Mouse (Mus musculus) stomach, embryonic 16.5 days (tissue): ENCODE measurements around the gene Mios. TPM values are rescaled to one million over a fixed set of nuclear protein-coding genes. Genes with fewer than 3 reads are reported as not detected.
A peak's percentile ranks its signal among the peaks of the same experiment; 100 is the strongest.

Source experiments
- ATAC-seq: fragments of 200-750 bp; cut with Nextera tagmentation; 2 replicates; pipeline ENCODE4 v1.8.0; 2017; ENCODE audit warnings: moderate number of reproducible peaks, moderate TSS enrichment; ENCODE audit not compliant: insufficient read depth, low FRiP score
- H3K27ac ChIP-seq: fragments of 300-500 bp; sonication (generic); 2 replicates; pipeline ENCODE4 v1.5.1; 2014; ENCODE audit warnings: low read length
- H3K27me3 ChIP-seq: fragments of 300-500 bp; sonication (generic); 2 replicates; pipeline ENCODE4 v1.6.1; 2014; ENCODE audit warnings: low read length, control low read depth, mixed read lengths; ENCODE audit not compliant: control insufficient read depth, insufficient read depth
- H3K36me3 ChIP-seq: fragments of 300-500 bp; sonication (generic); 2 replicates; pipeline ENCODE4 v1.6.1; 2014; ENCODE audit warnings: low read length; ENCODE audit not compliant: control insufficient read depth, insufficient read depth
- H3K4me1 ChIP-seq: fragments of 300-500 bp; sonication (generic); 2 replicates; pipeline ENCODE4 v1.6.1; 2014; ENCODE audit warnings: low read length, control low read depth, mixed read lengths; ENCODE audit not compliant: control insufficient read depth, insufficient read depth
- H3K4me2 ChIP-seq: fragments of 300-500 bp; sonication (generic); 2 replicates; pipeline ENCODE4 v1.6.1; 2014; ENCODE audit warnings: low read depth, low read length, mixed read lengths
- H3K4me3 ChIP-seq: fragments of 300-500 bp; sonication (generic); replicated peaks from 2 replicates; pipeline ENCODE4 v1.5.1; 2014; ENCODE audit warnings: mild to moderate bottlenecking, low read length
- H3K9ac ChIP-seq: fragments of 300-500 bp; sonication (generic); 2 replicates; pipeline ENCODE4 v1.6.1; 2014; ENCODE audit warnings: low read length
- H3K9me3 ChIP-seq: fragments of 300-500 bp; sonication (generic); replicated peaks from 2 replicates; pipeline ENCODE4 v1.6.1; 2016; ENCODE audit warnings: low read length, control low read depth; ENCODE audit not compliant: control insufficient read depth
- WGBS: fragments of 180-500 bp; shearing (Covaris S2); extraction: QIAGEN DNeasy Blood & Tissue Kit; methylation state at CpG from one replicate; pipeline ENCODE4 v1.1.7; 2014; 5-methylcytosine and 5-hydroxymethylcytosine counted together
- polyA plus RNA-seq: library from polyadenylated mRNA; unstranded; fragments of >200 nt; fragmentation: Nextera tagmentation; extraction: Ambion mirVana; gene quantifications from 2 replicates; pipeline ENCODE4 v1.2.1, GENCODE M21; 2015

The Mios gene
- polyA plus RNA-seq, result 22.4 and 22.5 TPM in 2 replicates

DNA sequence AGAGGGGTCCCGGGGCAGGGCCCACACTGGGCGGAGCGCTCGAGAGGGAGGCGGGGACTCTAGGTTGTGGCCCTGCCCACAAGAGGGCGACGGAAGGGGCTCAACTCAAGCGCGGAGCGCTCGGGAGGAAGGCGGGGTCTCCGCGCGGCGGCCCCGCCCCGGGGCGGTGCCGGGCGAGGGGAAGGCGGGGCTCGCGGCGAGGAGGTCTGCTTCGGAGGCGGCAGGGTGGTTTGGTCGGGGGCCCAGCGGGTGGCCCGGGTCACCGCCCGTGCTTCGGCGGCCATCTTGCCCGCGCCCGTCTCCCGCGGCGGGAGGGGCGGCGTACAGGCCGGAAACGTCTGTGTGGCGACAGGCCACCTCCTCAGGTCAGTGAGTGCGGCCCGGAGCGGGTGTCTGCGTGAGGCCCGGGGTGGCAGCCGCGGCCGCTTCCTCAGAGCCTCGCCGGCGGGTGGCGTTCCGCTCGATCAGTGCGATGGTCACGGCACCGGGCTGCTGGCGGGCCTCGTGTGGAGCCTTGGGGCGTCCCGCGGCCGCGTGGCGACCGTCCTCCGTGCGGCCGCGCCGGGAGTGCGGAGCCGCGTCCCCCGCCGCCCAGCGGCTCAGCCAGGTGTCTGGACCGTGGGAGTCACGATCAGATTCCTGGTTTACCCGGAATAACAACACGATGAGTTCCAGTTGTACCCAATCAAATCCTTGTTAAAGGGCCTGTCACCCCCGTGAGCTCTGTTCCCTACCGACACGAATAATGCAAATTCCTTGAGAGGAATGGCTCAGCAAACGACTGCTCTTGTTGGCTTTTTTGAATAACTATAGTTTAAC, at the start of gene Mios:
Gene Mios, plus strand, starts transcription at position 176 of the 819 bp plus-strand sequence.
- no peaks in the 10 kb centered on the region for H3K36me3 ChIP-seq
- ATAC-seq, result peak; percentile 98
- peak within 1 kb of the TSS; percentile 95 for H3K27ac ChIP-seq
- WGBS, result 0% methylated on average over 87 of the region's 90 CpGs
- H3K9ac ChIP-seq, result peak within 1 kb of the TSS; percentile 93
- H3K9me3 ChIP-seq, result no peaks in the 10 kb centered on the region
- H3K4me3 ChIP-seq, result peak within 1 kb of the TSS; percentile 81
- H3K4me2 ChIP-seq, result peak within 1 kb of the TSS; percentile 66
- peaks cover 9% of the 10 kb centered on the region for H3K4me1 ChIP-seq
- no peaks in the 10 kb centered on the region for H3K27me3 ChIP-seq

DNA sequence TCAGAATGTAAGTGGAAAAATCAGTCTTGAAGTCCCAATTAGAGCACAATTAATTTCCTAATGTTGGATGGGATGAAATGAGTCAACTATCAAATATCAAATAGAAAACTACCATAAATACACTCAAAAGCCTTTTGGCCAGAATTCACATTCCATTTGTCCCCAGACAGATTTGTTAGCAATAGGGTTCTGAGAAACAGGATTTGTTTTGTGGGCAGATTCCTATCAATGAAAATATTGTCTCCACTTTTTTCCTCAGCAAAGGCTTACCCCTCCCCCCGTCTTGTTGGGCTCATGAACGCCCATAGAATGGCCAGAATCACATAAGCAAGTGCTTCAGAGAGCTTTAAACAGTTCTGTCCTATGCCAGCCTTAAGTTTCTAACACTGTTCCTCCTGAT, 49.0 kb upstream of the Mios start:
- Histone ChIP-seq H3K36me3 (no peaks in the 10 kb centered on the region), H3K4me2 (no peak overlapping the region), H3K9ac (no peak overlapping the region), H3K4me1 (no peaks in the 10 kb centered on the region), H3K27me3 (no peaks in the 10 kb centered on the region), H3K4me3 (no peak overlapping the region), H3K27ac (no peak overlapping the region), H3K9me3 (no peaks in the 10 kb centered on the region)
- ATAC-seq, result no peak
- 52% methylated on average over 2 of the region's 2 CpGs for WGBS

DNA sequence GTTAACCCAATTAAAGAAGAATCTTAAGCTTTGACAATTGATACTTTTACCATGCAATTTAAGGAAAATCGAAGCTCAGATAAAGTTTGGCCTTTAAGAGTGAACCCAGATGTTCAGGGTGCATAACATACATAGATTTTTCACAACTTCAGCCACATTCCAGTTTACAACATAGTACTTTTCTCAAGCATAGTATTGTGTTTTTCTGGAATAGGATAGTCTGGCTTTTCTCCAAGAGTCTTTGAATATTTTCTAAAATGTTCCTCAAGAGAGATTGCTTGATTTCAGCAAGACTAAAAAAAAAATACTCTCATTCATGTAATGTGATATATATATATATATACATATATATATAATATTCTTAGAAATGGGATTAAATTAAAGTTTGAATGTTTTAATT, 44.3 kb upstream of the Mios start:
- H3K4me2 ChIP-seq, result no peak overlapping the region
- H3K9ac ChIP-seq, result no peak overlapping the region
- H3K36me3 ChIP-seq, result no peaks in the 10 kb centered on the region
- no peak overlapping the region for H3K27ac ChIP-seq
- WGBS, result 46% methylated on average over 1 of the region's 1 CpGs
- no peak overlapping the region for H3K4me3 ChIP-seq
- no peaks in the 10 kb centered on the region for H3K27me3 ChIP-seq
- ATAC-seq, result no peak
- H3K4me1 ChIP-seq, result no peaks in the 10 kb centered on the region
- no peaks in the 10 kb centered on the region for H3K9me3 ChIP-seq

DNA sequence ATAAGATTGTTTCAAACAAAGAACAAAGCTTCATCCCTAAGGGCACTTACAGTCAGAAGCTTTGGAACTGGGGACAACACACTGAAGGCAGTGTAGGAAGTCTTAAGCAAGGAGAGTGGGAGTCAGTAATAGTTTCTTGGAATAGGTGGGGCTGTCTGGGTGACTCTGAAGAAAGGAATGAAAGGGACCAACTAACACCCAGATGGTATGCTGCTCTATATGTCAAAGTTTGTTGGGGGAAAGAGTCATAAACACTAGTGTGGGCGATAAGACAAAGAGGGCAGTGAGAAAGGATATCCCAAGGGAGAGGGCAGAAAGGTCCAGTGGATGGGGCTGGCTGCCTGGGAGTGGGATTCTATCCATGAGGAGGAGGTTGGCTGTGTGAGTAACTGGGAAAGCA, 36.9 kb upstream of the Mios start:
- no peak overlapping the region for H3K9ac ChIP-seq
- H3K27me3 ChIP-seq, result no peaks in the 10 kb centered on the region
- no peaks in the 10 kb centered on the region; the same call in none of the 2 replicates for H3K4me1 ChIP-seq
- ATAC-seq, result no peak
- H3K9me3 ChIP-seq, result no peaks in the 10 kb centered on the region
- H3K36me3 ChIP-seq, result no peaks in the 10 kb centered on the region
- H3K4me2 ChIP-seq, result no peak overlapping the region
- no peak overlapping the region for H3K4me3 ChIP-seq
- 74% methylated on average over 1 of the region's 1 CpGs for WGBS
- H3K27ac ChIP-seq, result no peak overlapping the region

DNA sequence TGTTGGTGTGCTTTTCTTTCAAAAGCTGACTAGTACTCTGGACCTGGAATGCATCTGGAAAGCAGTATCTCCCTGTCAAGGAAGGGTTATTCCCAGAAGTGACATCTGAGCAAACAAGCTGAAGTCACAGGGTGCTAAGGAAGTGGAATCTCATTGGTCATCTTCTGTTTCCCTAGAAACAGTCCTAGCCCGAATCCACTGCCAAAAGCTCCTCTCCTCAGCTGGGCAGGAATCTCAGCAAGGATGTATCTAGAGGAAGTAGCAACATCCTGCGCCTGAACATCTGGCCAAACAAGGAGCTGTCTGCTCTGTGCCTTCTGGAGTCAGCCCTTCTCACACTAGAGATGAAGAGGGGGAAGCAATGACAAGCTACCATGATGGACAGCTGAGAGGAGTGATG, 35.0 kb upstream of the Mios start:
- Histone ChIP-seq H3K4me3 (no peak overlapping the region), H3K27me3 (no peaks in the 10 kb centered on the region), H3K9ac (no peak overlapping the region), H3K27ac (no peak overlapping the region), H3K36me3 (no peaks in the 10 kb centered on the region), H3K4me1 (no peaks in the 10 kb centered on the region; the same call in none of the 2 replicates), H3K9me3 (no peaks in the 10 kb centered on the region), H3K4me2 (no peak overlapping the region)
- WGBS, result 39% methylated on average over 2 of the region's 2 CpGs
- no peak for ATAC-seq

DNA sequence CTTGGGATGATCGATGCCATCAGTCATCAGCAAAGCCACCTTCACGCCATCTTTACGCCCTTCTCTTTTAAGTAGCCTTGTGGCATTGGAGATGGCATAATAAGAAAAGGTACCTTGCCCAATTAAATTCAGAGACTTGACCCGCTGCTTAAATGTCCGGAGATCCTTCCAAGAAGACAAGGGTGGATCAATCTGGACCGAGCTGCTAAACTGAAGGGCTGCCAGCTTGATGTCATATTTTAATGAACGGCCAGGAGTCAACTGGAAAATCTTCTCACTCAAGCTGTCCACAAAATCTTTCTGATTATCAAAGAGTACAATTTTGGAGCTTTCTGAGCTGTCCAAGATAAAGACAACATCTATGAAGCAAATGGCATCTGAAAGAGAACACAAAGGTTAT, 33.7 kb upstream of the Mios start:
- H3K4me1 ChIP-seq, result no peaks in the 10 kb centered on the region; the same call in none of the 2 replicates
- H3K4me3 ChIP-seq, result no peak overlapping the region
- ATAC-seq, result no peak
- H3K9me3 ChIP-seq, result no peaks in the 10 kb centered on the region
- H3K9ac ChIP-seq, result no peak overlapping the region
- WGBS, result 90% methylated on average over 7 of the region's 7 CpGs
- no peaks in the 10 kb centered on the region for H3K36me3 ChIP-seq
- H3K4me2 ChIP-seq, result no peak overlapping the region
- no peak overlapping the region for H3K27ac ChIP-seq
- no peaks in the 10 kb centered on the region for H3K27me3 ChIP-seq

DNA sequence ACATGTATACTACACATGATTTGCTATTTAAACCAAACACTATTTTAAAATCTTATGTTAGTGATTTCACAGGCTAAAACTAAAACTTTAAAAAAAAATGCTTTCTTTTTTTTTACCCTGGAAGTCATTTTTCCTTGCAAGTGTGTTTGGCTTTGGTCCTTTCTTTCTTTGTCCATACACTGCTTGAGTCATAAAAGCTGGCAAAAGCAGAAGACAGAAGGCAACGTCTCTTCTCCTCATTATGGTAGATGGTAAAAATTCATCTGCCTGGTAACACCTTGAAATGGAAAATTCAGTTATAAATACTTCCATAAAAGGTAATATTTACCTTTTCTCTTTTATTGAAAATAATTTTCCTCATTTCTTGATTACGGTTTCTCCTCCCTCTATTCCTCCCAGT, 32.9 kb upstream of the Mios start:
- no peak overlapping the region for H3K4me3 ChIP-seq
- no peaks in the 10 kb centered on the region for H3K9me3 ChIP-seq
- H3K4me2 ChIP-seq, result no peak overlapping the region
- H3K9ac ChIP-seq, result no peak overlapping the region
- no peaks in the 10 kb centered on the region for H3K27me3 ChIP-seq
- WGBS, result 85% methylated on average over 2 of the region's 2 CpGs
- no peak for ATAC-seq
- no peaks in the 10 kb centered on the region; the same call in none of the 2 replicates for H3K4me1 ChIP-seq
- H3K36me3 ChIP-seq, result no peaks in the 10 kb centered on the region
- H3K27ac ChIP-seq, result no peak overlapping the region

DNA sequence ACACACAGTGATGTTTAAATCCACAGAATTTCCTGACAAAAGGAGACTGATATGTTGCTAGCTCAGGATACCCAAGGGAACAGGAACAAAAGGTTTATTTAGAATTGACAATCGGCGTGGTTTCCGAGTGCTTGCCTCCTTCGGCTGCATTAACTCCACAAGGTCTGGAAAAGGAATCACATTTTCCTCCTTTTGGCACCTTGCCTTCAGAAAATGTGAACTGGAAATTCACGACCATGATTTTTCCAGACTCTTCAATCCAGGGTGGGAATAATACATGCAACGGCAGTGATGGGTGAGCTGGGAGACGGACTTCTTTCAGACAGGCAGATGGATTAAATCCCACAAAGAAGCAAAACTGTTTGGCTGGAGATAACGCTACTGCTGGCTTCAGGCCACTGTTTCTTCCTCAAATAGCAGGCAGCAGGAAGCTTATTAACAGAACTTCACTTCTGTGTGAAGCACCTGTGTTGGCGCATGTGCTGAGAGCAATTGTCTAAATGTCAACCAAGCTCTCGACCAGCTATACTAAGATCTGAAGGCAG, 30.6 kb upstream of the Mios start:
- Histone ChIP-seq H3K27me3 (no peaks in the 10 kb centered on the region), H3K4me2 (peak overlapping the region; percentile 22; the same call in 1 of the 2 replicates), H3K4me3 (no peak overlapping the region), H3K9me3 (no peaks in the 10 kb centered on the region), H3K9ac (no peak overlapping the region), H3K27ac (no peak overlapping the region), H3K4me1 (no peaks in the 10 kb centered on the region; the same call in 1 of the 2 replicates), H3K36me3 (no peaks in the 10 kb centered on the region)
- no peak for ATAC-seq
- 14% methylated on average over 10 of the region's 10 CpGs for WGBS

DNA sequence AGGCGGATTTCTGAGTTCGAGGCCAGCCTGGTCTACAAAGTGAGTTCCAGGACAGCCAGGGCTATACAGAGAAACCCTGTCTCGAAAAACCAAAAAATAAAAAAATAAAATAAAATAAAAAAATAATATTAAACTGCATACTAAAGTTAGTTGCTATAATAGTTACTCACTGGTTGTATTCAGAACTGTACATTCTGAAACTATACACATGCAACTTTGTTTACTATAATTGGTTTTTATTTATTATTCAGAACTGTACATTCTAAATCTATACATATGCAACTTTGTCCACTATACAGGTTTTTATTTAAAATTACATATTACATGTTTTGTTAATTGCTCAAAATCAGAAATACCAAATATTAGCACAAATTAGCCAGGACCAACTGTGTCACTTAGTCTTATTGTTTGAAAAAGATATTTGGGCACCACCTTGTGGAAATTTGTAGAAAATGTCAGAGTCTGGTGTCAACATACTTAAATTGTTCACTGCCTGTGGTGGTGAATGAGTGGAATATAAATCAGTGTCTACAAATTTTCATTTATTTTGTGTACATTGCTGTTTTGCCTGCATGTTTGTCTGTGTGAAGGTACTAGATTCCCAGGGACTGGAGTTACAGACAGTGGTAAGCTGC, 20.3 kb upstream of the Mios start:
- ATAC-seq, result no peak
- H3K4me2 ChIP-seq, result no peak overlapping the region
- no peak overlapping the region for H3K27ac ChIP-seq
- 88% methylated on average over 2 of the region's 3 CpGs for WGBS
- no peak overlapping the region for H3K4me3 ChIP-seq
- no peaks in the 10 kb centered on the region for H3K4me1 ChIP-seq
- no peaks in the 10 kb centered on the region for H3K36me3 ChIP-seq
- H3K9ac ChIP-seq, result no peak overlapping the region
- no peaks in the 10 kb centered on the region for H3K27me3 ChIP-seq
- H3K9me3 ChIP-seq, result no peaks in the 10 kb centered on the region
